ENCODE assay signal across 15 mouse cellular contexts in the genomic region with DNA sequence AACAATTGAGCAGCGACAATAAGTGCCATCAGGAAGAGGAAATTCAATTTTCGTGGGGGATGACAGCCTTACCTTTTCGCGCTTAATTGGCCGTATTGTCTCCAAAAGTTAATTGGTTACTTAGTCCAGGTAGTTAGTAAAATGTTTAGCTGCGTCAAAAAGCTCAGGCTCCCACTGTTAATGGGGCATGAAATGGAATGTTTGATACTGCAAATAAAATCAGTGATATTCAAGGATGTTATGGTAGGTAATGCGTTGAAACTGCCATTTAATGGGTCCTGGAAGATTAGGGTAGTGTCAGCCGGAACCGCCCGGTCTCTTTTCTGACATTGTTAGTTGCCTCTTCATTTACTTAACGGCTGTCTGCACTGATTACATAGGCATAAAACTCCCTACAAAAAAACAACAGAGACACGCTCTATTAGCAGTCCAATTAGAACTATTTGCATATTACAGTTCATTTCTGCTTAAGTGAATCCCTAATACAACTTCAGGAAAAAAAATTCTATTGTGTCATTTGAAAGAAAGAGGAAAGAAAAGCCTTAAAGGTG.
DNase-seq lines count a peak whose midpoint lies in the region; ATAC-seq and TF ChIP-seq lines count a peak whose summit lies in the region.
"Had no signal": no experiment of that assay in that cellular context is flagged by ENCODE, and none has a peak within 500 bp of the region (broad histone marks: within the 10 kb centered on the region; RNA-seq: fewer than 3 reads in every experiment).

No protein-coding gene starts in this region.

- H3K36me3 ChIP-seq in hindbrain, embryonic 13.5 days = no peaks in the 10 kb centered on the region
- H3K36me3 ChIP-seq in hindbrain, embryonic 10.5 days = no peaks in the 10 kb centered on the region
- H3K36me3 ChIP-seq in hindbrain, embryonic 16.5 days (ENCODE audit: control insufficient read depth, insufficient read depth, low read length) = no peaks in the 10 kb centered on the region
- H3K36me3 ChIP-seq in kidney, embryonic 15.5 days = no peaks in the 10 kb centered on the region
- H3K36me3 ChIP-seq: hindbrain, embryonic 15.5 days; limb, embryonic 15.5 days; stomach, embryonic 15.5 days had no signal

- H3K27me3 ChIP-seq in hindbrain, embryonic 13.5 days = no peaks in the 10 kb centered on the region
- H3K27me3 ChIP-seq in hindbrain, embryonic 10.5 days (ENCODE audit: insufficient read depth, poor library complexity, severe bottlenecking) = no peaks in the 10 kb centered on the region
- H3K27me3 ChIP-seq in hindbrain, embryonic 16.5 days (replicated peaks; ENCODE audit: control insufficient read depth, insufficient read depth, low read length) = no peaks in the 10 kb centered on the region
- H3K27me3 ChIP-seq in kidney, embryonic 15.5 days = no peaks in the 10 kb centered on the region
- H3K27me3 ChIP-seq: hindbrain, embryonic 15.5 days; limb, embryonic 15.5 days; stomach, embryonic 15.5 days had no signal

- no peak overlapping the region for H3K4me2 ChIP-seq in hindbrain, embryonic 13.5 days
- H3K4me2 ChIP-seq in hindbrain, embryonic 16.5 days (ENCODE audit: low read length) = no peak overlapping the region
- H3K4me2 ChIP-seq in kidney, embryonic 15.5 days = peak overlapping the region; percentile 24
- H3K4me2 ChIP-seq: hindbrain, embryonic 15.5 days; limb, embryonic 15.5 days; stomach, embryonic 15.5 days had no signal

- TF ChIP-seq CTCF in layer of hippocampus, adult 2 months (conservative IDR thresholded peaks at IDR 0.05) = no peak

- DNase-seq in hindbrain, embryonic 10.5 days (ENCODE audit: low spot score) = no peak
- DNase-seq in retina, embryonic 14.5 days (ENCODE audit: low spot score) = peak; percentile 41
- DNase-seq in MN1 (ENCODE audit: low spot score) = no peak
- no peak for DNase-seq in layer of hippocampus, adult 2 months (ENCODE audit: low spot score in 2 of 2)
- DNase-seq: adrenal gland, postnatal 36 days; cerebellum, adult 8-10 months; spleen, adult 18-20 months; thymus, adult 2 months had no signal

- H3K27ac ChIP-seq in hindbrain, embryonic 13.5 days = no peak overlapping the region
- no peak overlapping the region for H3K27ac ChIP-seq in hindbrain, embryonic 10.5 days
- H3K27ac ChIP-seq in hindbrain, embryonic 16.5 days (ENCODE audit: low read depth, low read length) = no peak overlapping the region
- 0 out of 2 replicates have a peak overlapping the region, but pooled peaks have one; percentile 86 for H3K27ac ChIP-seq in kidney, embryonic 15.5 days
- no peak overlapping the region for H3K27ac ChIP-seq in layer of hippocampus, adult 2 months
- H3K27ac ChIP-seq: hindbrain, embryonic 15.5 days; limb, embryonic 15.5 days; stomach, embryonic 15.5 days had no signal

- 42% methylated on average over 12 of the region's 12 CpGs for whole genome bisulfite sequencing in hindbrain, embryonic 13.5 days
- WGBS in hindbrain, embryonic 10.5 days = 74% methylated on average over 12 of the region's 12 CpGs
- 46% methylated on average over 12 of the region's 12 CpGs for WGBS in hindbrain, embryonic 16.5 days
- WGBS in kidney, embryonic 15.5 days = 35% methylated on average over 12 of the region's 12 CpGs

- 0 out of 2 replicates have a peak, but pooled peaks have one; percentile 65 for ATAC-seq in hindbrain, embryonic 13.5 days (ENCODE audit: low FRiP score)
- peak; percentile 48 for ATAC-seq in hindbrain, embryonic 16.5 days
- ATAC-seq in kidney, embryonic 15.5 days (replicated peaks; ENCODE audit: low FRiP score) = peak; percentile 41

- H3K9me3 ChIP-seq in hindbrain, embryonic 13.5 days = no peaks in the 10 kb centered on the region
- no peaks in the 10 kb centered on the region for H3K9me3 ChIP-seq in hindbrain, embryonic 10.5 days
- no peaks in the 10 kb centered on the region for H3K9me3 ChIP-seq in hindbrain, embryonic 16.5 days (ENCODE audit: control insufficient read depth, low read length)
- no peaks in the 10 kb centered on the region for H3K9me3 ChIP-seq in kidney, embryonic 15.5 days (replicated peaks)
- H3K9me3 ChIP-seq: hindbrain, embryonic 15.5 days; limb, embryonic 15.5 days; stomach, embryonic 15.5 days had no signal

- no peak overlapping the region for H3K4me3 ChIP-seq in hindbrain, embryonic 13.5 days
- H3K4me3 ChIP-seq in hindbrain, embryonic 10.5 days = no peak overlapping the region
- no peak overlapping the region for H3K4me3 ChIP-seq in hindbrain, embryonic 16.5 days (ENCODE audit: low read length)
- H3K4me3 ChIP-seq in kidney, embryonic 15.5 days (replicated peaks) = no peak overlapping the region
- H3K4me3 ChIP-seq in layer of hippocampus, adult 2 months = no peak overlapping the region
- H3K4me3 ChIP-seq: erythroblast, embryonic 14.5 days; hindbrain, embryonic 15.5 days; limb, embryonic 15.5 days; stomach, embryonic 15.5 days had no signal

- H3K4me1 ChIP-seq in hindbrain, embryonic 13.5 days (replicated peaks) = peaks cover 16% of the 10 kb centered on the region
- peaks cover 16% of the 10 kb centered on the region for H3K4me1 ChIP-seq in hindbrain, embryonic 10.5 days (replicated peaks)
- peaks cover 4% of the 10 kb centered on the region for H3K4me1 ChIP-seq in hindbrain, embryonic 16.5 days (ENCODE audit: control insufficient read depth, insufficient read depth, low read depth, low read length)
- H3K4me1 ChIP-seq in kidney, embryonic 15.5 days = peaks cover 33% of the 10 kb centered on the region
- H3K4me1 ChIP-seq: limb, embryonic 15.5 days; stomach, embryonic 15.5 days had no signal

- no peak overlapping the region for H3K9ac ChIP-seq in hindbrain, embryonic 13.5 days
- H3K9ac ChIP-seq in hindbrain, embryonic 16.5 days (ENCODE audit: low read depth, low read length) = no peak overlapping the region
- no peak overlapping the region for H3K9ac ChIP-seq in kidney, embryonic 15.5 days
- H3K9ac ChIP-seq: hindbrain, embryonic 15.5 days; limb, embryonic 15.5 days; stomach, embryonic 15.5 days had no signal
